Mouse (Mus musculus) G1E (cell line): ENCODE results near the gene Eif3j1.

Experiments used
- CTCF ChIP-seq: IDR thresholded peaks from 2 replicates; pipeline ENCODE4 v1.5.1; 2012; ENCODE audit warnings: low read depth, low read length, inconsistent platforms, mixed read lengths
- GATA1 ChIP-seq: IDR thresholded peaks from 2 replicates; pipeline ENCODE4 v1.6.1; 2012; ENCODE audit warnings: borderline replicate concordance, low read length, inconsistent platforms, mixed read lengths
- POLR2AphosphoS5 ChIP-seq: IDR thresholded peaks from 2 replicates; pipeline ENCODE4 v1.6.1; 2012; ENCODE audit warnings: low read depth, low read length, inconsistent platforms; ENCODE audit not compliant: insufficient replicate concordance
- TAL1 ChIP-seq: conservative IDR thresholded peaks from 2 replicates; pipeline ENCODE4 v1.6.1; 2012; ENCODE audit warnings: low read depth, low read length, inconsistent platforms, mixed read lengths

- TF ChIP-seq CTCF (no peak), GATA1 (no peak), POLR2AphosphoS5 (no peak), TAL1 (peak; percentile 59)
Observed at GRCm38 (mm10) chr2:122036064-122036463, 7.7 kb downstream of the Eif3j1 start.
